Mouse (Mus musculus): ENCODE results near the gene Atrnl1.

Atrnl1 gene

DNA sequence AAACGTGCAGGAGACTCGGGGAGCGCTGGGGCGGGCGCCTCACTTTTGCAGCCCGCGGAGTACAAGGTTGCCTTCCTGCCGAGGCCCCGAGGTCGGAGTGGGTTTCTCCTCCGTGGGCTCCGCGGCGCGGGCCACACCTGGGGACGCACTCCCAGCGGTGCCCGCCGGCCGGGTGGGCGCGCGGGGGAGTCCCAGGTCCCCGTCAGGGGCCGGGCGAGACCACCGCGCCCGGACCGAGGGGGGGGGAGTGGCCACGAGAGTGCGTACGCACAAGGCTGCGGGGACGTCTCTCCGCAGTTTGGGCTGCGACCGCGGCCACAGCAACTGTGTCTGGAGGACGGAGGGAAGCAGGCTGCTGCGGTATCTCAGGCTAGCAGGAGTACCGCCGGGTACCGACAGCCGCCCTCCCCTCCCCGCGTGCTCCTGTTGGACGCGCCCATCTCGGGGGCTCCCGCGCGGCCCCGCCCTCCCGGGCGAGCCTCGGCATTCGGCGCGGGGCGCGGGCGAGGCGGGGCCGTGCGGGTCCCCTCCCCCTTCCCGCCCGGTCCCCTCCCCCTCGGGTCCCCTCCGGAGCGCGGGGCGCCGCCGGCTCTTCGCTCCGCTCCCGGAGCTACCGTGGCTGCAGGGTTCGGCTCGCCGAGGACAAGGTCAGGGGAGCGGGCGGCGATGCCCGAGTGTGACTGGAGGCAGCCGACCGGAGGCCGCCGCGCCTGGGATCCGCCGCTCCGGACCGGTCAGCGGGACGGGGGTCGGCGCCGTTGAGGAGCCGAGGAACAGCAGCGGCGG is at the start of gene Atrnl1:
Atrnl1 (plus strand) TSS at position 559 of the 786 bp plus-strand sequence.
- DNase-seq (ENCODE audit: low spot score in 2 of 2), result peak; percentile 80 to 90

DNA sequence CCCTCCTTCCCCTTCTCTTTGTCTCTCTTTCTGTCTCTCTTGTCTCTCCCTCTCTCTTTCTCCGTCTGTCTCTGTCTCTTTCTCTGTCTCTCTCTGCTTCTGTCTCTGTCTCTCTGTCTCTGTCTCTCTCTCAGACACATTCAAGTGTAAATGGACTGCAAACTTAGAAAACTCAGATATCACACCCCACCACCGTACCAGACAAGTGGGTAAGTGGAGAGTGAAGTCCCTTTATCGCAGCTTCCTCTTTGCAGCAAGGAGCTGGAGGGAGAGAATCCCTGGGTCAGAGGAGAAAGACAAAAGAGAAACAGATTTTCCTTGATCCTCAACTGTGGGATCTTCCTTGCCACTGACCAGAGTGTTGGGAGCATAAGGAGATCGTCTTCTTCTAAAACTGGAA is 49.3 kb upstream of the Atrnl1 start:
- DNase-seq (ENCODE audit: low spot score in 2 of 2), result no peak

DNA sequence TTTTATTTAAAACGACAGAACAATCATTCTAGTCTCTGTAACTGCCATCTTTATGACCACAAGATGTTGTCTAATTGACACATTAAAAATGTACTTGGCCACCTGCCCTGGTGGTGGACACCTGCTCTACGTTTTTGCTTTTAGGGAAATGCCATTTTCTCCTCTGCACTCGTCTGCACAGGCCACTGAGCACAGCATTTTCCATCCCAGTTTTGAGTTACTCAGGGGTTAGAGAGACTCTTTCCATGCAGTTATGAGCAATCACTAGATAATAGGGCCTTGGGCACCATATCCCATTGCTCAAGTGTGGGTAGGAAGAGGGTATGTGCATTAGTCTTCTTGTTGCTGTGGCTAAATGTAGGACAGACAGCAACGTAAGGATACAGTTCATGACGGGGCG is 41.8 kb upstream of the Atrnl1 start:
- no peak for DNase-seq (ENCODE audit: low spot score in 2 of 2)

DNA sequence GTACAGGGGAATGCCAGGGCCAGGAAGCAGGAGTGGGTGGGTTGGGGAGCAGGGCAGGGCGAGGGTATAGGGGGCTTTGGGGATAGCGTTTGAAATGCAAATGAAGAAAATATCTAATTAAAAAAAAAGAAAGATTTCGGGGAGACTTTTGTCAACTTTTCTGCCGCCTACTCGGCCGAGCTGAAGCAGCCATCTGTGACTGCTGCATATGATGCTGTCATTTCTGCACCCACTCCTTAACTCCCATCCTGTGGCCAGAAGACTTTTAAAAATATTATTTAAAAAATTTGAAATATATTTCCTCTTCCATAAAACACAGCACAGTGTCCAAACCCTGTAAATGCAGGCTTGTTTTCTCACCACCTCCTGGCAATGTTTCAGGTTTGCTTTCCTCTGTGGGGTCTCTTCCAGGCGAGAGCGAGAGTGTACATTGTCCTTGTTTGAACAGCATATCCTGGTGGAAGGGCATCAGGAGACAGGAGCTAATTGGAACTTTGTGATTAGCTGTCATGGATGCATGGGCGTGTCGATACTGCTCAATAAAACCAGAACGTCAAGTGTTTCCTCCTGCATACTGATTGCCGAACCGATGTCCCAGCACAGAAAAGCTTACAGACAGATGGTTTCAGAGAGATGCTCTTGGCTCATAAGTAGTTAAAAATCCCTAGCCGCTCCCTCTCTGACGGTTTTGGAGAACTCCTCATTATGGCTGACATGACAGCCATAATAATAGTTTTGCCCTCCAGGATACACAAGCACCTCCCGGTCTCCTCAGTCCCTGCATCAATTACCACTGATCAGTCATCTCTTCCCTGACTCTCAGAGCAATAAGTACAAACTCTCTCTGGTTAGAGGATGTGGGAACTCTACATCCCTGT is 38.2 kb upstream of the Atrnl1 start:
- DNase-seq (ENCODE audit: low spot score in 2 of 2), result no peak

DNA sequence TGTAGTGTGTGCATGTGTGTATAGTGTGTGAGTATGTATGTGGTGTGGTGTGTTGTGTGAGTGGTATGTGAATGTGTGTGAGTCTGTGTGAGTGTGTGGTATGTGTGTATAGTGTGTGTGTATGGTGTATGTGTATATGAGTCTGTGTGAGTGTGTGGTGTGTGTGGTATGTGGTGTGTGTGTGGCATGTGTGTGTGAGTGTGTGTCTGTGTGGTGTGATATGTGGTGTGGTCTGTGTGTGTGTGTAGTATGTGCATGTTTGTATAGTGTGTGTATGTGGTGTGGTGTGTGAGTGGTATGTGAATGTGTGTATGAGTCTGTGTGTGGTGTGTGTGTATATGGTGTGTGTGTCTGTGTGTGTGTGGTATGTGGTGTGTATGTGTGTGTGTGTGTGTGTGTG is 37.4 kb upstream of the Atrnl1 start:
- DNase-seq (ENCODE audit: low spot score in 2 of 2), result no peak

DNA sequence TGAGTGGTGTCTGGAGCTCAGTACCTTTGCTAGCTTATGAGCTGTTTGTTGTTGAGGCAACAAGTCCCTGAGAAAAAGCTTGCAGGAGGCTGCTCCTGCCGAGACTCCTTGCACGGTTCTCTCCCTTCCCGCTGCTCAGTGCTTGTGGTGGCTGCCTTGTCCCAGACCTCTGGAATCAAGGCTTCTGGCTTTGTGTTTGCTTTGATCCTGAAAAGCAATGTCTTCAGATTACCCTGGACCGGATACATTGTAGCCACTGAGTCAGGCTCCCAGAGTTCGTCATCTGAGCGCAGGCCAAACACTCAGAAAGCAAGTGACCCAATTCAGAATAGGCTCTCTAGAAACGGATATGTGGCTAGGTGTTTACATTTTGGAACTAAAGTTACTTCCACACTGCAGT is 35.8 kb upstream of the Atrnl1 start:
- no peak for DNase-seq (ENCODE audit: low spot score in 2 of 2)

DNA sequence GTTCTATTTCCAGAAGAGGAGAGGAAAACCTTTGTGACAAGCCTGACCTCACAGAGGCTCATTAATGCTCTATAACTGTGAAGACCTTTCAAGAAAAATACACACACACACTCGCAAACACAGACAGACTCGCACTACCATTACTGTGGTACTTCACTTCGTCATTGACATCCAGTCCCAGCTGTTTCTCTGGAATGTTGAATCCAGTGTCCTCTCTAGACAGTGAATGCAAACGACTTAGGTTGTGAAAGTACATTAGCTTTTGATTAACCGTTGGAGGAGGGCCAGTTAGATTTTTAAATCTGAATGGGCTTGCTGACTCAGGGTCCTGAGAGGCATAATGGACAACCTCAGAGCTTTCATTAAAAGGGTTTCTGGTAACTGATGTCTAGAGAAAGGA is 34.0 kb upstream of the Atrnl1 start:
- DNase-seq (ENCODE audit: low spot score in 2 of 2), result no peak

DNA sequence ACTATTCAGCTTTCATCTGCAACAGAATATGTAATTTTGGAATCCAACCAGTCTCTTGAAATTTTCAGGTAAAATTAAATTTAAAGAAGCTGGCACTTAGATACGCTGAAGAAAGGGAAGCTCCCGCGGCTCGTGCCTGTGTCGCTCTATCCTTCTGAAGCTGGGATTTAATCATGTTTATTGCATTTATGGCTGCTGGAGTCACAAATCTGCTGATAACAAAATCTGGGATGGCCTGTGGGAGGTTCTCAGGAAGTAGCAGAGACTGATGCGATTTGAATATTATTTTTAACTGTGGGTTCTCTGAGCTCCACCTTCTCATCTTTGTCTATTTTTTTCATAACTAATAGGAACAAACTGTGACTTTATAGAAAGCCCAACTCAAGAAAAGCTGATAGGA is 33.6 kb upstream of the Atrnl1 start:
- no peak for DNase-seq (ENCODE audit: low spot score in 2 of 2)

DNA sequence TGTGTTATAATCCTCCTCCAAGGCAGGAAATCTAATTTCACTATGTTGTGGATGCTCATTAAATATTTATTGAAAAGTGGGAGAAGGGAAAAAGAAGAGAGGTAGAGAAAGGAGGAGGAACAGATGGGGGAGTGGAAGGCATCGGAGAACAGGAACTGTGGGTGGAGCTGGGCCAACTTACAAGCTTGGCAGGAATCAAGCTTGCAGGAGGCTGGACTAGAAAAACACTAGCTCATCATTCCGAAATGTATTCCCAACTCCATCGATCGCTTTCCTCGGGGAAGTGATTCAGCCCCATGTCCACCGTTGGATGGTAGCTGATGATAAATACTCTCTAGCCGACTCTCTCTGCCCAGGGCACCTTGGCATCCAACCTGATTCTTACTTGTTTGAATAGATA is 29.9 kb upstream of the Atrnl1 start:
- DNase-seq (ENCODE audit: low spot score in 2 of 2), result no peak

DNA sequence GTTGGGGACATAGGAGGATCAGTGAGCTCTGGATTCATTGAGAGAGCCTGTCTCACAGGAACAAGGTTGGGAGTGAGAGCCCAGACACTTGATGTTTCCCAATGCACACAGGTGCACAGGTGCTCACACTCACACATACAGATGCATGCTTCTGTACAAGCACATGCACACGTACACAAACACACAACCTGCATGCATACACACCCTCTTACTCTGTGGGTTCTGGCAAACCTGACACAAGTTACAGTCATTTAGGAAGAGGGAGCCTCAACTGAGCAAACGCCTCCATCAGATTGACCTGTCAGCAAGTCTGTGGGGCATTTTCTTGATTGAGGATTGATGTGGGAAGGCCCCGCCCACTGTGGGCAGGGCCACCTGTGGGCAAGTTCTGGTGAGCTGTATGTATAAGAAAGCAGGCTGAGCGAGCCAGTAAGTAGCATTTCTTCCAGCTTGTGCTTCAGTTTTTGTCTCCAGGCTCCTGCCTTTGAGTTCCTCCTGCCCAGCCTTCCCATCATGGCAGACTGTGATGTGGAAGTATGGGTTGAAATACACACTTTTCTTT is 25.5 kb upstream of the Atrnl1 start:
- DNase-seq (ENCODE audit: low spot score in 2 of 2), result no peak

DNA sequence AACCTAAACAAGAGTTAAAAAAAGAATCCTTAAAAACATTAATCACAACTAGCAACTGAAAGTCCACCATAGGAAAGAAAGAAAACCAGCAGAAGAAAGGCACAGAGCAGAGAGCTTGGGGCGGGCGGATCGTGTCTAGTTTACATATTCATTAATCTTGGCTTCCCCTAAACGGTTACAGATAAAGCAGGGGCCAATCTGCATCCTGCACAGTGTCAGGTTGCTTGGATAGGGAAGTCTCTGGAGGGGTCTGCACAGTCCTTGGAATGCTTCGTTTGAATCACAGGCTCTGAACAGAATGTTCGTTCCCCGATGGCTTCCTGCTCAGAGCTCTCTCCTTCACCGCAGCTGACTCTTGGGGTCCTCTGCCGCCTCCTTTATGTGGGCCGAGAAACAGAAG is 24.7 kb upstream of the Atrnl1 start:
- DNase-seq (ENCODE audit: low spot score in 2 of 2), result no peak

DNA sequence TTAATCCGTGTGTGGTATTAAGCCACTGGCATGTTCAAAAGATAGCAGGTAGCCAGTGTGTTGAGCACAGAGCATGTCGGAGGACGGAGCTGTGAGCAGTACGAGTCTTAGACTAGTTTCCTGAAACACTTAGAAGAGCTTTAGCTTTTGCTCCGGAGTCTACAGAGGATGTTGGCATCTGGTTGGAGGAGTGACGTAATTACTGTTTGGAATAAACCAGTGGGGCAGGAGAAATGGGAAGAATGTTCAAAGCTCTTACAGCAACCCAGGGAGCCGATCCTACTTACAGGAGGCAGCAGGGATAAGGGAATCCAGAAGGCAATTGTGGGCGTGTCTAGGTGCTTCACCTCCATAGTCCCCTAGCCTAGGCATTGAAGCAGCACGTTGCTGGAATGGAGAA is 21.3 kb upstream of the Atrnl1 start:
- no peak for DNase-seq (ENCODE audit: low spot score in 2 of 2)

DNA sequence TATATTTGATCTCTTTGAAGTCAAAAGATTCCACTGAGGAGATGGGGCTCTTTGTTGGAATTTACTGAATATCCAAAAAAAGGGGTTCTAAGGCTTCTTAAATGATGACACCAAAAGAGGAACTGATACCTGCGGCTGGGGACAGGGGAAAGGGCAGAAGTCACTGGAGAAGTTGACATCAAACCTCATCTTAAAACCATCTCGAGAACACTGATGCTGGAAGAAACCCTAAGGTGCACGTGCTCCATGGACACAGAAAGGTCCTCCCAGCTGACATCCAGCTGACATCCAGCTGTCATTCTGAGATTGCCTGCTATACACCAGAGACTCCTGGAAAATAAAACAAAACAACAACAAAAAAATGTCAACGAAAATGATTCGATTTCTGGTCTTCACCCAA is 19.9 kb upstream of the Atrnl1 start:
- DNase-seq (ENCODE audit: low spot score in 2 of 2), result no peak

DNA sequence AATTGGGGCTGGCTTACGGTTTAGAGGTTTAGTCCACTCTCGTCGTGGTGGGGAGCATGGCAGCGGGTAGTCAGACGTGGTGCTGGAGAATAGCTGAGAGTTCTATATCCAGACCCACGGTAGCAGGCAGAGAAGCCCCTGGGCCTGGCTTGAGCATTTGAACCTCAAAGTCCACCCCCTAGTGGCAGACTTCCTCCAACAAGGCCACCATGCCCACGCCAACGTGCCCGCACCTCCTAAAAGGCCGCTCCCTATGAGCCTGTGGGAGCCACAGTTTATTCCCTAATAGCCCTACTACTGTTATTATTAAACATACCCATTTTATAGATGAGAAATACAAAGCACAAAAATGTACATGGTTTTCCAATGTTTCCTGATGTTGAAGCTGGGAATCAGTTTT is 19.2 kb upstream of the Atrnl1 start:
- DNase-seq (ENCODE audit: low spot score in 2 of 2), result no peak

DNA sequence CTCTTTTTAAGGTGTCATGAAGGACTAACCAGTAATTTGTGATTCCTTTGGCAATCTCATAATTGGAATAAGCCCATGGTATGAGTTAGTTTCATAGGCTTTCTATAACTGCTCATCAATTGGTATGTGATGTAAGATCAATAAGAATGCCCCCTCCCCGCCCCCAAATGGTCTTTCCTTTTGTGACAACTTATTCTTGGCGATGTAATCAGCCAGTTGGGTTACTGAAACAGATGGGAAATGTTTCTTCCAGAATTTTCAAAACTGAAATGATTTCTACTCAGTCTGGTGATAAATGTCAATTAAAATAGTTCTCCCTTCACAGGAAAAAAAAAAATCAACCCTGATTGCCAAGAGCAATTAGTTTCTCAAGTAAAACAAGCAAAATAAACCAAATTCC is 18.5 kb upstream of the Atrnl1 start:
- no peak for DNase-seq (ENCODE audit: low spot score in 2 of 2)

DNA sequence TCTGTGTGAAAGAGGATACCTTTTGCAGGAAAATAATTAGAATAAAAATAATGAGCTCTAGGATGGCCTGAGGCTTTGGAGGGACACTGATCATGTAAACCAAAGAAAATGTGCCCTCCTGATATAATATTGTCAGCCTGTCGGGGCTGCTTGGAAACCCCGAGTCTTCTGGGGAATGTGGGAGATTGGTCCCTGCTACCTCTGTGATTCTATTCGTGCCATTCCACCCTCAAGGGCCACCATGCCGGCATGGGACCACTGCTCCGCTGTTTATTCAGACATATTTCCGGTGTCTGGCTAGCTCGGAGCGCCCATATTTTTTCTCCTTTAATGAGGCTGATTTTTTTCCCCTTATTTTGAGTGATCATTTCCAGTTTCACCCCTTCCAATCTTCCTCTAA is 11.7 kb upstream of the Atrnl1 start:
- DNase-seq (ENCODE audit: low spot score in 2 of 2), result no peak

DNA sequence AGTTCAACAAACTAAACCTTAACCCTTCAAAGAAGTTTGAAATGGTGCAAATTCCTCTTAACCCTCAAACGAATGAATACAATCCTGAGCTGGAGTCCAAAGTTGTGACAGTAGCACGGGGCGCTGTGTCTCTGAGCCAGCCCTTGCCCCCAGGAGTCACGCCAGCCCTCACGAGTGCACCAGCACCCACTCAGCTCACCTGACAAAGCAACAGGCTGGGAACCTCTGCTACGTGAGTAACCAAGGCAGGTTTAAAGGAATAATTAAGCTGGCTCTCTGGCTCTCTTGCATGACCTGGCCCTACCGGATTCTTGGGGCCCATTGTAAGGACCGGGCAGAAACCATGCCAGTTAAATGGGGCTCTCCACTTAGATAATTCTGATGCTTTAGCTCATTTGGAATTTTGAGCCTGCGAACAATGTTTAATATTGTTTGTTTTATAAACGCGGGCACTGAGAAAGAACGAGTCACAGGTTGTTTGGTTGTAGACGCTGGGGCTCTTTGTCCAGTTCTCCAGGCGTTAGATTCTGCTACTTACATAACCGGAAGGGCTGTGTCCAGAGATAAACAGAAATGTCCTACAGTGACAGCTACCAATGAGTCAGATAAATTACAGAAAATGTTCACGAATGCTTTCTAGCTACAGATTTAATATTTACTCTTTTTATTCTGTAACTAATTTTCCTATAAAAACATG is 10.5 kb upstream of the Atrnl1 start:
- DNase-seq (ENCODE audit: low spot score in 2 of 2), result no peak

DNA sequence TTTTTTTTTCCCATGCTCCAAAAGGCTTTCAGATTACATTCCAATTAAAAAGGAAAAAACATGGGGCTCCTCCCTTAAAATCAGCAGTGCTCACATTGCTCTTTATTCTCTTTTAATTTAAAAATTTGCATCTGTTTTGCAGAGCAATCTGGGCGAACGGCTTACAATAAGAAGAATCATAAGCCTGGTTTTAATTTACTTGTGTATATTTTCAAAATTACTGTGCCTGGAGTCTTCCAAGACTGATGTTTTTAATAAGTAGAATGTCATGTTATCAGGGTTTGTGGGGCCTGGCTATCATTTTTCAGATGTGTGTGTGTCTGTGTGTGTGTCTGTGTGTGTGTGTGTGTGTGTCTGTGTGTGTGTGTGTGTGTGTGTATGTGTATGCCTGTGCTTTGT is 9.9 kb upstream of the Atrnl1 start:
- DNase-seq (ENCODE audit: low spot score in 2 of 2), result no peak

DNA sequence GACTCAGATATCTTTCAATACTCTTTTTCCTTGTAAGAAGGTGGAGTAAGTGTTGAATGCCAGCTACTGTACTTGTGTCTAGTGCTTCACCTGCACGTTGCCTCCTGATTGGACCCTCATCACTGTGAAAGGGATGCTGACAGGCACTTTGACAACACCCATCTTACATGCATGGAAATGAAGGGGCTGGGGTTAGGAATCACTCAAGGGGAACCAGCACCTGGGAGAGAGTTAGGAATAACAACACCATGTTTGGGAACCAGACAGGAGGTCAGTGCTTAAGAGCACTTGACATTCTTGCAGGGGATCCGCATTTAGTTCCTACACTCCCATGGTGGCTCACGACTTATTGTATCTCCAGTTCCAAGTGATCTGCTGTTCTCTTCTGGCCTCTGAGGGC is 7.2 kb upstream of the Atrnl1 start:
- DNase-seq (ENCODE audit: low spot score in 2 of 2), result peak in 1 of 2 experiments; percentile 31

DNA sequence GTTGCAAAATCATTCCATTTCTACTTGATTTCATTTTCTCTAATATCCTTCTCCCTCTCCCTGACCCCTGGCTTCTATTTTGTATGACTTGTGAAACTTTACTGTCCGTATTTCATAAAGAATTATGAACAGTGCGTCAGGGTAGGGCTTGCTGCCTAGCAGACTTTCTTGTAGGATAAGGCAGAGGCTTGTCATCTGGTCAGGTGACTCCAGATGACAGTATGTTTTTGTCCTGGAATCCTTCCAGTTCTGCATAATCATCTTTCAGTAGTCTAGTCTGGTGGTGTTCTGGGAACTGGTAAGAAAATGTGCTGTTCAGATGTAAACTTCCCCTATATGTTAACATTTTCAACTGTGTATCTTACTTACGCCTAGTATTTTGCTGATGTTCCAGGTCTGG is 4.9 kb upstream of the Atrnl1 start:
- DNase-seq (ENCODE audit: low spot score in 2 of 2), result peak in 1 of 2 experiments; percentile 35

DNA sequence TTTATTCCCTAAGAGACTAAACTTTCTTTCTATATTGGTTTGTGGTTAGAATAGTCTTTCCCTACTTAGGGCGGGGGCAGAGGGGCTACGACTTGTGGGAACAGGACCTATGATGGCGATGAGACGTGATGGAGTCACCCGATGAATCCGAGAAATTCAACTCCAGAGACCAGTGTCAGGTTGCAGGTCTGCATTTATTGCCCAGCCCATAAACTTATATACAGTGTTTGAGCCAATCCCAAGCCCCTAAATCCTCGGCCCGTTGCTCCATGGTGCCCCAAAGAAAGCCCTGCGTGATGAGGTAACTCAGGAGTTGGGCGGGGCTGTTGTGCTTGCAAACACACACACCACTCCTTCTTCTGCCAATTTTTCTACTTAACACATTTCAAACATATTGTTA is 4.5 kb upstream of the Atrnl1 start:
- peak in 1 of 2 experiments; percentile 49 for DNase-seq (ENCODE audit: low spot score in 2 of 2)

DNA sequence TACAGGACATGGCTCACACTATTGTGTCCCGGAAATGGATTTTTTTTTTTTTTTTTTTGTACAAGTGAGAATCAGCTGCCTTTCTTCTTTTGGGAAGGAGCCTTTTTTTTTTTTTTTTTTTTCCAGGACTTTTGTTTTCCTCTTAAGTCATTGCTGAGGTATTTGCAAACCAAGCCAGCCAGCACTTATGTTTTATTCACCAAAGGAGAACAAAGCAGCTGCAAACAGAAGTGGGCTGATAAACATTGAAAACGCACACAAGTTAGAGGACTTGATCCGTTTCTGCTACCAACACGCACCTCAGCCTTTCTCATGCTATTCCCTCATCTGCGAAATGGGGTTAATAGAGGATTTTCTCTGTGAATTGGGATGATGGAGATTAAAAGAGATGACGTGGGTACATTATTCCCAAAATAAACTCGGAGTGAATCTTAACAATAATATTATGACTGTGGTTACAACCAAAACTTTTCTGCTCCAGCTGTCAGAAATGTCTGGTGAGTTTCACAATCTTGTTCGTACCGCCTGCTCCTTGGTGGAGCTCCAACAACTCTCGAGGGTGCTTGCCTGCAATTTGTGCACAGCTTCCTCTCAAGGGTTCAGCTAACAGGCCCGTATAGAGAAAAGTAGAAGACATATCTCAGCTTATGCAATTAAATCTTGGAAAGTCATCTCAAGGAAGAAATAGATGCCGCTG is 1.3 kb upstream of the Atrnl1 start:
- DNase-seq (ENCODE audit: low spot score in 2 of 2), result peak in 1 of 2 experiments; percentile 60
